Mouse (Mus musculus) bone marrow, adult 2 months (tissue): ENCODE measurements around the gene Lbx2.

ENCODE experiments used
- CTCF ChIP-seq: fragments of 200-500 bp; IDR thresholded peaks from 2 replicates; pipeline ENCODE4 v1.5.1; 2011; ENCODE audit warnings: low read length, control low read depth; ENCODE audit not compliant: control insufficient read depth, insufficient read depth
- POLR2A ChIP-seq: fragments of 200-500 bp; IDR thresholded peaks from 2 replicates; pipeline ENCODE4 v1.6.1; 2011; ENCODE audit warnings: low read depth, mild to moderate bottlenecking, control low read depth, low read length, borderline replicate concordance; ENCODE audit not compliant: control insufficient read depth

DNA sequence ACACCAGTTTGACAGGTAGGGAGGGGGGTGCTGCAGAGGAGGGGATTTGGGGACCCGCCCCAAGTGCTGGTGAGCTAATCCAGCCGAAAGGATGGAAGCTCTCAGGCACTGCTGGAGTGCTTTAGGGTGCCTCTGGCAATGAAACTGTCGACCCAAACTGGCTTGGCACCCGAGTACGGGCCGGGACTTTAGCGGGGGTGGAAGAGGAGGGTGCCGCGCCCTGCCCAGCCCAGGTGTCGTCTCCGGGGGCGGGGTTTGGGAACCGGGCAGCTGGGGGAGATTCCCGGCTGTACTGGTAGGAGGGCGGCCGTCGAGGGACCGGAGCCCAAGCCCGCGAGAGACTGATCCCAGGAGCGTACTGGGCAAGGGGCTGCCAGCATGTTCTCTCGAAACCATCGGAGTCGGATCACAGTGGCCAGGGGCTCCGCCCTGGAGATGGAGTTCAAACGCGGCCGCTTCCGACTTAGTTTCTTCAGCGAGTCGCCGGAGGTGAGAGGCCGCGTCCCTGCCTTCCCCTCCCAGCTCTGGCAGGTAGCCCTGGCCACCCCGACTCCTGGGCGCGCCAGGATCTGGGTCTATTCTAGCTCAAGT is 49.5 kb downstream of the Lbx2 start:
- TF ChIP-seq POLR2A = no peak
- no peak for TF ChIP-seq CTCF
